Mouse (Mus musculus) layer of hippocampus, postnatal 14 days (tissue): ENCODE results near the gene Scaf1. TPM values are rescaled to one million over a fixed set of nuclear protein-coding genes. Genes with fewer than 3 reads are reported as not detected.
A peak's percentile ranks its signal among the peaks of the same experiment; 100 is the strongest.

ENCODE experiments used
- DNase-seq, 2 experiments: peaks; one replicate each; pipeline ENCODE4 v3.0.0; 2021 to 2022; ENCODE audit warnings: low spot score in 2 of 2, mixed read lengths in 1 of 2
- long read RNA-seq, 2 experiments: library from polyadenylated mRNA; stranded (forward); transcript quantifications; one replicate each; pipeline ENCODE4 v2.0.0; 2021
- total RNA-seq, 2 experiments: library from RNA; stranded (reverse); gene quantifications; 2 replicates each; pipeline ENCODE4 v1.2.3; 2021

Scaf1 gene
- 100 to 1,000 TPM; 153 to 158 TPM for total RNA-seq
- long read RNA-seq, experiment 1, full-length matches to known transcripts, result 6 of 36 reads
- long read RNA-seq, experiment 1, partial matches to known transcripts, result 27 of 36 reads
- long read RNA-seq, experiment 1, other reads (novel, unspliced or antisense), result 3 of 36 reads
- long read RNA-seq, experiment 2, full-length matches to known transcripts, result 6 of 56 reads
- long read RNA-seq, experiment 2, partial matches to known transcripts, result 44 of 56 reads
- long read RNA-seq, experiment 2, other reads (novel, unspliced or antisense), result 6 of 56 reads

GRCm38 (mm10) chr7:45015957-45016612 is at the start of gene Scaf1:
Gene Scaf1 (minus strand): TSS chr7:45016363.
- DNase-seq, result peak; percentile 99 to 100

GRCm38 (mm10) chr7:45062239-45062835 is 46.2 kb upstream of the Scaf1 start, which contains the start of the genes Nosip and Prrg2:
Gene Nosip (plus strand): TSS chr7:45062429.
Gene Prrg2 (minus strand): TSS chr7:45062677.
- DNase-seq, result peak; percentile 95 to 97

GRCm38 (mm10) chr7:45061532-45062075 is 45.4 kb upstream of the Scaf1 start:
- DNase-seq, result no peak

- no peak for DNase-seq
These were observed 44.5 kb upstream of the Scaf1 start for GRCm38 (mm10) chr7:45060632-45061122.

GRCm38 (mm10) chr7:45058607-45059571 is 42.7 kb upstream of the Scaf1 start:
- DNase-seq, result no peak

- DNase-seq, result no peak
These were observed 40.8 kb upstream of the Scaf1 start for GRCm38 (mm10) chr7:45056972-45057348.

- no peak for DNase-seq
These were observed 40.3 kb upstream of the Scaf1 start for GRCm38 (mm10) chr7:45056329-45056971.

- peak; percentile 81 to 96 for DNase-seq
These were observed 37.9 kb upstream of the Scaf1 start for GRCm38 (mm10) chr7:45053931-45054510.

- DNase-seq, result peak; percentile 79 to 83
These were observed 37.2 kb upstream of the Scaf1 start for GRCm38 (mm10) chr7:45053117-45053930.

GRCm38 (mm10) chr7:45052862-45053116 is 36.6 kb upstream of the Scaf1 start, which contains the start of gene Prr12:
Gene Prr12 (minus strand): TSS chr7:45052881.
- no peak for DNase-seq

GRCm38 (mm10) chr7:45052181-45052861 is 36.2 kb upstream of the Scaf1 start:
- peak; percentile 51 to 60 for DNase-seq

GRCm38 (mm10) chr7:45051601-45051974 is 35.4 kb upstream of the Scaf1 start:
- no peak for DNase-seq

- peak; percentile 60 to 87 for DNase-seq
These were observed 34.9 kb upstream of the Scaf1 start for GRCm38 (mm10) chr7:45050945-45051600.

- DNase-seq, result no peak
These were observed 32.9 kb upstream of the Scaf1 start for GRCm38 (mm10) chr7:45048923-45049657.

GRCm38 (mm10) chr7:45048001-45048890 is 32.1 kb upstream of the Scaf1 start:
- DNase-seq, result no peak

GRCm38 (mm10) chr7:45047491-45047890 is 31.3 kb upstream of the Scaf1 start:
- DNase-seq, result no peak
